8 mouse cellular contexts compared by ENCODE assay signal in the genomic region with DNA sequence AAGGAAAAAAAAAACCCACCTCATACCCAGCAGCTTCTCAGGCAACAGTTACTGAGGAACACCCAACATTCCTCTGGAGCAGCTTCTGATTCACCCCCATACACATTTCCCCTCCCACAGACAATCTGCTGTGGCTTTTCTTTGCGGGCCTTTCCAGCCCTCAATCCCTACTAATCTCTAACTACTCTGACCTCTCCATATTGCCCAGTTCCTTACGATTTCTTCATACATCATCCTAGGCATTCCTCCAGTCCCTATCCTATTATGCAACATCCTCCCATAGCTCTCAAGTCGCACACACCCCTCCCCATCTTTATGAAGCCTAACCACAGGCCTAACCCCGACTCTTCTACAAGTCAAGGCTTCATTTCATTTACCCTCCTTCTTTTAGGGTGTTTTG. TPM values are rescaled to one million over a fixed set of nuclear protein-coding genes. Genes with fewer than 3 reads are reported as not detected.
DNase-seq lines count a peak whose midpoint lies in the region; ATAC-seq and TF ChIP-seq lines count a peak whose summit lies in the region.

No protein-coding gene starts in this region.

- peaks cover 35% of the 10 kb centered on the region for H3K4me1 ChIP-seq in heart, embryonic 13.5 days
- H3K4me1 ChIP-seq in ES-E14 (ENCODE audit: control insufficient read depth in 2 of 2, insufficient read depth in 2 of 2, low read length in 2 of 2, poor library complexity in 1 of 2) = peaks cover 0 to 1% of the 10 kb centered on the region in 2 experiments; a peak in 1 of 4 replicates
- peaks cover 10% of the 10 kb centered on the region for H3K4me1 ChIP-seq in forebrain, embryonic 16.5 days (replicated peaks; ENCODE audit: control insufficient read depth, insufficient read depth, low read length)
- peaks cover 11% of the 10 kb centered on the region for H3K4me1 ChIP-seq in liver, embryonic 11.5 days (replicated peaks; ENCODE audit: control insufficient read depth, insufficient read depth, low read length)

- peak overlapping the region; percentile 89 for H3K27ac ChIP-seq in heart, embryonic 13.5 days (replicated peaks)
- H3K27ac ChIP-seq in ES-E14 (ENCODE audit: insufficient read depth, low read depth, low read length, poor library complexity, severe bottlenecking) = no peak overlapping the region
- no peak overlapping the region for H3K27ac ChIP-seq in forebrain, embryonic 16.5 days (ENCODE audit: low read length)
- H3K27ac ChIP-seq in liver, embryonic 11.5 days (ENCODE audit: low read depth, low read length) = no peak overlapping the region

- H3K36me3 ChIP-seq in heart, embryonic 13.5 days = peaks cover 25% of the 10 kb centered on the region
- peaks cover 5% of the 10 kb centered on the region; the same call in 1 of the 2 replicates for H3K36me3 ChIP-seq in ES-E14 (ENCODE audit: control insufficient read depth, insufficient read depth, low read length, poor library complexity, severe bottlenecking)
- H3K36me3 ChIP-seq in forebrain, embryonic 16.5 days (ENCODE audit: control insufficient read depth, insufficient read depth) = peaks cover 2% of the 10 kb centered on the region; the same call in 1 of the 2 replicates
- H3K36me3 ChIP-seq in liver, embryonic 11.5 days (ENCODE audit: control insufficient read depth, insufficient read depth, low read length) = peaks cover 7% of the 10 kb centered on the region; the same call in 1 of the 2 replicates

- no peaks in the 10 kb centered on the region for H3K27me3 ChIP-seq in heart, embryonic 13.5 days (replicated peaks)
- no peaks in the 10 kb centered on the region for H3K27me3 ChIP-seq in forebrain, embryonic 16.5 days (replicated peaks; ENCODE audit: control insufficient read depth, insufficient read depth, low read length)
- H3K27me3 ChIP-seq in liver, embryonic 11.5 days (replicated peaks; ENCODE audit: control insufficient read depth, insufficient read depth, low read length) = no peaks in the 10 kb centered on the region

- 29% methylated on average over 4 of the region's 4 CpGs for WGBS in heart, embryonic 13.5 days
- 68% methylated on average over 4 of the region's 4 CpGs for WGBS in forebrain, embryonic 16.5 days
- WGBS in liver, embryonic 11.5 days = 33% methylated on average over 4 of the region's 4 CpGs

- no peak for ATAC-seq in heart, embryonic 13.5 days (ENCODE audit: extremely low read depth, insufficient number of reproducible peaks, low FRiP score, low TSS enrichment)
- ATAC-seq in forebrain, embryonic 16.5 days = no peak
- no peak for ATAC-seq in liver, embryonic 11.5 days (replicated peaks; ENCODE audit: low FRiP score)

- DNase-seq in heart, adult 9 months (ENCODE audit: low spot score in 2 of 2) = no peak
- no peak for DNase-seq in ES-E14 (ENCODE audit: low read depth, low spot score)
- no peak for DNase-seq in liver, embryonic 11.5 days (ENCODE audit: low spot score)
- no peak for DNase-seq in MN1 (ENCODE audit: low spot score)
- DNase-seq in yolk sac, embryonic 10.5 days (ENCODE audit: low spot score) = no peak
- no peak for DNase-seq in ovary, postnatal 14 days (ENCODE audit: low spot score)

- H3K9me3 ChIP-seq in heart, embryonic 13.5 days = no peaks in the 10 kb centered on the region
- no peaks in the 10 kb centered on the region for H3K9me3 ChIP-seq in ES-E14 (ENCODE audit: control insufficient read depth, insufficient read depth, low read depth, low read length)
- H3K9me3 ChIP-seq in forebrain, embryonic 16.5 days (ENCODE audit: control insufficient read depth, low read length) = no peaks in the 10 kb centered on the region
- H3K9me3 ChIP-seq in liver, embryonic 11.5 days (ENCODE audit: control insufficient read depth, low read length) = no peaks in the 10 kb centered on the region

- H3K4me2 ChIP-seq in heart, embryonic 13.5 days = peak overlapping the region; percentile 95
- peak overlapping the region; percentile 94 for H3K4me2 ChIP-seq in forebrain, embryonic 16.5 days (ENCODE audit: low read length)
- peak overlapping the region; percentile 86 for H3K4me2 ChIP-seq in liver, embryonic 11.5 days

- peak overlapping the region; percentile 97 for H3K4me3 ChIP-seq in heart, embryonic 13.5 days
- peak overlapping the region; percentile 85 to 89 for H3K4me3 ChIP-seq in ES-E14 (ENCODE audit: insufficient read depth in 1 of 2, low read depth in 1 of 2, low read length in 2 of 2, poor library complexity in 1 of 2, severe bottlenecking in 1 of 2)
- peak overlapping the region; percentile 90 for H3K4me3 ChIP-seq in forebrain, embryonic 16.5 days (replicated peaks; ENCODE audit: low read length)
- peak overlapping the region; percentile 88 for H3K4me3 ChIP-seq in liver, embryonic 11.5 days (ENCODE audit: low read depth, low read length)

- in situ Hi-C loops in ES-E14 (cut with MboI; ENCODE audit: low sequenced_read_pairs in 2 of 2, unreplicated experiment in 2 of 2) = no loop called here

- H3K9ac ChIP-seq in heart, embryonic 13.5 days = peak overlapping the region; percentile 98
- peak overlapping the region; percentile 67; the same call in 1 of the 2 replicates for H3K9ac ChIP-seq in ES-E14 (ENCODE audit: insufficient read depth, low read depth, low read length, poor library complexity, severe bottlenecking)
- H3K9ac ChIP-seq in forebrain, embryonic 16.5 days (replicated peaks; ENCODE audit: low read depth, low read length) = peak overlapping the region; percentile 91
- peak overlapping the region; percentile 58 for H3K9ac ChIP-seq in liver, embryonic 11.5 days (ENCODE audit: low read depth, low read length)

TF ChIP-seq in ES-E14, 5 proteins besides CTCF, POLR2A, EP300 and RAD21:
- TF ChIP-seq CHD2 (IDR thresholded peaks at IDR 0.05; ENCODE audit: low read depth, low read length) (no peak), MAFK (IDR thresholded peaks at IDR 0.05; ENCODE audit: insufficient read depth, low read depth, low read length) (no peak), ZC3H11A (IDR thresholded peaks at IDR 0.05; ENCODE audit: borderline replicate concordance, low read depth, low read length) (no peak)

RNA-seq across cellular contexts. Expression of a gene that starts 1.6 kb away (rescaled TPM):
- 16.4 and 17.5 TPM in 2 replicates for polyA plus RNA-seq in heart, embryonic 13.5 days (2015; fragmentation: Nextera tagmentation; extraction: Ambion mirVana)
- total RNA-seq in ES-E14 (2012; rRNA removed) = 23.2 and 30.7 TPM in 2 replicates
- polyA plus RNA-seq in forebrain, embryonic 16.5 days (2015; fragmentation: Nextera tagmentation; extraction: Ambion mirVana) = 20.3 and 21.7 TPM in 2 replicates
- 10.9 and 12.8 TPM in 2 replicates for polyA plus RNA-seq in liver, embryonic 11.5 days (2014; fragmentation: Nextera tagmentation; extraction: Ambion mirVana)

RNA-seq across cellular contexts. Expression of a gene that starts 5.7 kb away (rescaled TPM):
- polyA plus RNA-seq in heart, embryonic 13.5 days (2015; fragmentation: Nextera tagmentation; extraction: Ambion mirVana) = 98.9 and 100.0 TPM in 2 replicates
- 34.4 and 35.7 TPM in 2 replicates for total RNA-seq in ES-E14 (2012; rRNA removed)
- polyA plus RNA-seq in forebrain, embryonic 16.5 days (2015; fragmentation: Nextera tagmentation; extraction: Ambion mirVana) = 230 and 233 TPM in 2 replicates
- polyA plus RNA-seq in liver, embryonic 11.5 days (2014; fragmentation: Nextera tagmentation; extraction: Ambion mirVana) = 109 and 111 TPM in 2 replicates

RNA-seq across cellular contexts. Expression of a gene that starts 19.2 kb away (rescaled TPM):
- 0.82 and 1.4 TPM in 2 replicates for polyA plus RNA-seq in heart, embryonic 13.5 days (2015; fragmentation: Nextera tagmentation; extraction: Ambion mirVana)
- 0.36 TPM in 1 of 2 replicates, not detected in the other for total RNA-seq in ES-E14 (2012; rRNA removed)
- polyA plus RNA-seq in forebrain, embryonic 16.5 days (2015; fragmentation: Nextera tagmentation; extraction: Ambion mirVana) = 0.65 and 0.91 TPM in 2 replicates
- polyA plus RNA-seq in liver, embryonic 11.5 days (2014; fragmentation: Nextera tagmentation; extraction: Ambion mirVana) = 1.1 TPM in 2 replicates

RNA-seq across cellular contexts. Expression of a gene that starts 28.7 kb away (rescaled TPM):
- 51.7 and 54.2 TPM in 2 replicates for polyA plus RNA-seq in heart, embryonic 13.5 days (2015; fragmentation: Nextera tagmentation; extraction: Ambion mirVana)
- 38.1 and 39.2 TPM in 2 replicates for total RNA-seq in ES-E14 (2012; rRNA removed)
- polyA plus RNA-seq in forebrain, embryonic 16.5 days (2015; fragmentation: Nextera tagmentation; extraction: Ambion mirVana) = 90.1 and 93.1 TPM in 2 replicates
- polyA plus RNA-seq in liver, embryonic 11.5 days (2014; fragmentation: Nextera tagmentation; extraction: Ambion mirVana) = 53.1 and 58.5 TPM in 2 replicates

RNA-seq across cellular contexts. Expression of a gene that starts 28.8 kb away (rescaled TPM):
- 8.8 and 9.8 TPM in 2 replicates for polyA plus RNA-seq in heart, embryonic 13.5 days (2015; fragmentation: Nextera tagmentation; extraction: Ambion mirVana)
- total RNA-seq in ES-E14 (2012; rRNA removed) = 4.4 and 5.1 TPM in 2 replicates
- 41.9 and 46.6 TPM in 2 replicates for polyA plus RNA-seq in forebrain, embryonic 16.5 days (2015; fragmentation: Nextera tagmentation; extraction: Ambion mirVana)
- 8.9 and 9.1 TPM in 2 replicates for polyA plus RNA-seq in liver, embryonic 11.5 days (2014; fragmentation: Nextera tagmentation; extraction: Ambion mirVana)
